Mouse (Mus musculus): Measurements from ENCODE around the gene Slc26a10.
A peak's percentile ranks its signal among the peaks of the same experiment; 100 is the strongest.
"Not testable (repeated sequence)": the region's sequence is repeated elsewhere in the genome, so short reads cannot be mapped to it uniquely, and the experiment has no call there.

The Slc26a10 gene

GRCm38 (mm10) chr10:127197505-127198110, 17.2 kb upstream of the Slc26a10 start:
- no peak for DNase-seq (ENCODE audit: low spot score)

GRCm38 (mm10) chr10:127197104-127197503, 16.7 kb upstream of the Slc26a10 start:
- no peak for DNase-seq (ENCODE audit: low spot score)

GRCm38 (mm10) chr10:127196392-127196791, 15.9 kb upstream of the Slc26a10 start:
- peak; percentile 78 for DNase-seq (ENCODE audit: low spot score)

DNA sequence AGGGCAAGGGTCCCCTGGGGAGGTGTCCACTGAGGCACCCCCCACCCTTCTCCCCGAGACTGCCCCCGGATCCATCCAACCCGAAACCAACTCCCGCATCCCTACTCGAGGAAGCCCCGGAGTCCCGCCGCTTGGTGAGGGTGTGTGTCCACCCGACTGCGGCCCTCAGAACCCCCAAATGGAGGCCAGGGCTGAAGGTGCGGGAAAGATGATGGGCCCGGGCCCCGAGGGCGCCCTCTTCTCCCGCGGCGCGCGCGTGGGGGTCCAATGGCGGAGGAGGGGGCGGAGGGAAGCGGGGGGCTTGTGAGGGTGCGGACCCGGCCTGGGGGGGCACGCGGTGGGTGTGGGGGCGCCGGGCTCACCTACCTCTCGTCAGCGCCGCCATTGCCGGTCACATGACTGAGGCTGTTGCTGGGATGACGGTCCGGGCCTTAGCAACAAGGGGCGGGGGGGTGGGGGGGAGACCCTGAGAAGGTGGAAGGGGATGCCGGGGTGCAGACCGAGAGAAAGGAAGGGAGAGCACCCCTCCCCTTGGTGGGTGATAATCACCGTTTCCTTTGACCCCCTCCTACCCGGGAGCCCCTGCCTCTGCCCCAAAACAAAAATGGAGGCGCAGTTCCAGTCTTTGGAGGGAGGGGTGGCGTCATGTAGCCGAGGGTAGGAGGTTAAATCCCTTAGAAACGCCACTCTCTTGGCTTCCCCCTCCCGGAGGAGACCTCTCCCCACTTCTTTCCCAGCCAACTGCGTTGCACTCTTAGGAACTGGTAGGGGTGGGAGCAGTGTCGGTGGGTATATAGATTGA, 15.1 kb upstream of the Slc26a10 start, which contains the start of gene Dtx3:
Gene Dtx3, minus strand, starts transcription at position 401 of the 802 bp plus-strand sequence.
- DNase-seq (ENCODE audit: low spot score): peak; percentile 68

DNA sequence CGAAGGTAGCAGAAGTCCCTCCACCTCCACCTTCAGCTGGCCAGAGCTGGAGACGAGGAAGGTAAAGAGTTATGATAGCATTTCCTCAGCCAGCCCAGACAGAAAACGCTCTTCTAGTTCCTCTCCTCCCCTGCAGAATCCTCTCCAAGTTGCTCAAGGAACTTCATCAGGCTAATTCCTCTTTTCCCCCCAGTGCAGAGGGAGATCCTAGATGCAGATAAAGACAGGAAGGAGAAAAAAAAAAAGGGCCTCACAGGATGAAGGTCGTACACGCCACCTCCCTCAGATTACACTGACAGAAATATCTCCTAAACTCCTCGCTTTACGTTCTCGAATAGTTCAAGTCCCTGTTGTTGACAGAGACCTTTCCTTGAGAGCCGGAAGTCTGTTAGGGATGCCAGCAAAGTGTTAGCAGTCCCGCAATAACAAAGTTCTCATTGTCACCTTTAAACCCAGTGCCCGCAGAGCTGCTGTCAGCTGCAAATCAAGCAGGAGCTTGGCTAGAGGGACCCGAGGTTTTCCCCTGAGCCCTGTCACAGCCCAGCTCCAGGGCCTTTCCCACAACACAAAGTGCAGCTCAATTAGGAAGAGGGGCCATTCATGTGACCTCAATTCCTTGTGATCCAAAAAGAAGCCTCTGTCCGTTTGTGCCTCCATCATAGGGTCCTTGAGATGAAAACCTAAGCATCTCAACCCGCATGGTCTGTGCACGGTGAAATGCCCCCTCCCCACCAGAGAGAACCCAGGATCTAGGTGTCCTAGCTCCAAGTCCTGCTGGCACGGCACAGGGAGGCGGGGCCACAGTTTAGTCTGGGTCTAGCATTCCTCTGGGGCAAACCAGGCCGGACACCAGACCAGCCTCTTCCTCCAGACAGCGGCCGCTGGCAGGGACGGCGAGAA, 14.2 kb upstream of the Slc26a10 start:
- DNase-seq (ENCODE audit: low spot score): peak; percentile 69

DNA sequence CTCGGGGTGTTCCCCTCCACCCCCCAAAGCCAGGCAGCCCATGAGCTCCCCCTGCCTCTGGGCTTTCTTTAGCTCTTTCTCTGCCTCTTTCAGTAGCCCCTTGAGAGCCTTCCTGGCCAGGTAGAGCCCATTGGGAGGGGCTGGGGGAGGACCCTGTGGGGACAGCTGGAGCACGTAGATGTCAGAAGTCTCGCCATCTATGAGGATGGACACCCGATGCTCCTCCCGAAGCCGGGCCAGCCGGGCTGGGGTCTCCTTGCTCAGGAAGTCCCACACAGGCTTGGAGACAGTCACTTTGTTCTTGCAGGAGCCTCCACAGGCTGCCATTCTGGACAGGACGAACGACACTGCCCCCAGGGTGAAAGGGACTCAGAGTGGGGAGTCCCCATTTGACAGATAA, 12.6 kb upstream of the Slc26a10 start:
- no peak for DNase-seq (ENCODE audit: low spot score)

- DNase-seq (ENCODE audit: low spot score): not testable (repeated sequence)
Observed at GRCm38 (mm10) chr10:127192057-127192328, 11.5 kb upstream of the Slc26a10 start.

DNA sequence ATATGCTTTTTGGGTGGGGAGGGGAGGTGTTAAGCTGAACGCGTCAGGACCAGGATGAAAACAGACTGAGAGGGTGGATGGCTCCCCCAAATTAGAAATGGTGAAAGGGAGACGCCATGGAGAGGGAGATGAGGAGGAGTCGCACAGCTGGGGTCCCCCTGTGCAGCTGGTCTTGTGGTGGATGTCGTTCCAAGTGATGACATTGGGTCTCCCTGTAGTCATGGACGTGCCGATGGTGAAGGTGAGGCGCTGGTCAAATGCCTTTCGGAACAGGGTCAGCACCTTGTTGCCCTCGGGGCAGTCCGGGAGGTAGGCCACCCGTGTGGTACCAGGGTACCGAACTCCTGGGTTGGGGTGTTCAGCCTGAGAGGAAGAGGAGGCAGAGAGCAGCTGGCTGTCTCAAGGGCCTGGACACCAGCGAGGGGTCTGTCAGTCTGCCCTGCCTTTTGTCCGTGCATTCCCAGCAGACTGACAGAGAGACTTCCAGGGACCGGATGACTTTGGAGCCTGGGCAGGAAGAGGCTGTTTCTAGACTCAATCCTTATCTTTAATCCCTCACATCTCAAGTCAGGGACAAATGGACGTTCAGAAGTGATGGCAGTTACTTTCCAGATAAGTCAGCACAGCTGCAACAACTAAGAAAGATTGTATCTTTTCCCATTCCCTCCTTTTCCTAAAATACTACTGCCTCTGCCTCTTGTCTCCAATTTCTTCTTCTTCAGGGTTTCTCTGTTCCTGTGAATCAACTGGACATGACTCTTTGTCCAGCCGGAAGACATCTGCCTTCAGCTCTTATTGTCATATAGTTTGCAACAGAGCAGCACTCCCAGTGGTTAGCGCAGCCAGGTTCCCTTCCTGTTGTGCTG, 11.0 kb upstream of the Slc26a10 start:
- DNase-seq (ENCODE audit: low spot score): no peak

DNA sequence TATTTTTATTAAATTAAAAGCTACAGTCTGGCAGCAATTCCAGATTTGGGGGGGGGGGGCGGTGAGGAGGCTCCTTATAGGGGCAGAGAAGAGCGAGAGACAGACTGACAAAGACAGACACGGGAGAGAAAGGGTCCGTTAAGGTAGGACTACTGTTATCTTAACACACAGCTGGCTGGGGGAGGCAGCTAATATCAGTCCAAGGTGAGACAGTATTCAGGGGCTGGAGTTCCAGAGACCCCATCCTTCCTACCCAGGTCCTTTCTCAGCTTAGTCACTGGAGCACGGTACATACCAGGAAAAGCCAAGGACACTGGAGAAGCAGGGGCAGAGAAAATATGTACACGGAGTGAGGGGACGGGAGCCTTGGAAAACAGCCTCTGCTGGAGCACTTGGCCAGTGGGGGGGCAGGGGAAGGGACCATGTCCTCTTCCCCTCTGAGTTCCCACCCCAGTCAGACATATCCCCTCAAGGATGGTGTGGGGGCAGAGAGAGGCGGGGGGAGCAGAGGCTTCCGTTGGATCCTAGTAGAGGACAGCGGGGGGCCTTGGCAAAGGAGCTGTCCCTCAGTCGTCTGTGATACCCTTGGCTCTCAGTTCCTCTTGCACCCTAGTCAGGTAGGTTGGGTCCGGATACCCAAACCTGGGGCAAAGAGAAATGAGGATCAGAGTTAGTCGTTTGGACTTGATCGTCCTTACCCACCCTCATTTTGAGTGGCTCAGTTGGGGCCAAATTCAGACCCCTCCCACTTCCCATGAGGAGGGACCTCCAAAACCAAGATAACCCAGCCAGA, 10.1 kb upstream of the Slc26a10 start:
- peak; percentile 31 for DNase-seq (ENCODE audit: low spot score)

GRCm38 (mm10) chr10:127189651-127190381, 9.4 kb upstream of the Slc26a10 start, which contains the start of gene Arhgef25:
Gene Arhgef25, minus strand, starts transcription at chr10:127190083.
- peak; percentile 72 for DNase-seq (ENCODE audit: low spot score)

DNA sequence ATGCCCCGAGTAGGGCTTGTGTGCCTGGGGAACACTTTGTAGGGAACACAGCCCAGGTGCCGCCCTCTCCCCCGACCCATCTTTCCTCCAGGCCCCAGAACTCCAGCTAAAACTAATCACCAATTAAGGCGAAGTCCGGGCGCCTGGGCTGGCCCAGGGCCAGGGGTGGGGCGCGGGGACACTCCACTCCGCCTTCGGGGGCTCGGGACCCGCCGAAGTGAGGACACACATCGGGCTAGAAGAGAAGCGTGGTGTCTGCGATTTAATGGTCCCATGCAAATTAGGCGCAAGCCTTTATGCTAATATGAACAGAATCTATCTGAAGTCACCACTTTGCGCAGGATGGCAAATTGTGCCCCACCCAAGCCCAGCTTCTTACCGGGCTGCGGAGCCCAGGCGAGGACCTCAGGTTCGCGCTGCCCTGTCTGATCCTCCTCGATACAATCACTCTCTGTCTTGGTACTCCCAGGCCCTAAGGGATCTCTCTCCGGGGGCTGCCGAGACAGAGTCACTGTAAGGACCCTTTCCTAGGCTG, 8.7 kb upstream of the Slc26a10 start:
- peak; percentile 69 for DNase-seq (ENCODE audit: low spot score)

- peak; percentile 90 for DNase-seq (ENCODE audit: low spot score)
Observed at GRCm38 (mm10) chr10:127188465-127189115, 8.1 kb upstream of the Slc26a10 start.

- DNase-seq (ENCODE audit: low spot score): peak; percentile 43
Observed at GRCm38 (mm10) chr10:127188079-127188453, 7.6 kb upstream of the Slc26a10 start.

DNA sequence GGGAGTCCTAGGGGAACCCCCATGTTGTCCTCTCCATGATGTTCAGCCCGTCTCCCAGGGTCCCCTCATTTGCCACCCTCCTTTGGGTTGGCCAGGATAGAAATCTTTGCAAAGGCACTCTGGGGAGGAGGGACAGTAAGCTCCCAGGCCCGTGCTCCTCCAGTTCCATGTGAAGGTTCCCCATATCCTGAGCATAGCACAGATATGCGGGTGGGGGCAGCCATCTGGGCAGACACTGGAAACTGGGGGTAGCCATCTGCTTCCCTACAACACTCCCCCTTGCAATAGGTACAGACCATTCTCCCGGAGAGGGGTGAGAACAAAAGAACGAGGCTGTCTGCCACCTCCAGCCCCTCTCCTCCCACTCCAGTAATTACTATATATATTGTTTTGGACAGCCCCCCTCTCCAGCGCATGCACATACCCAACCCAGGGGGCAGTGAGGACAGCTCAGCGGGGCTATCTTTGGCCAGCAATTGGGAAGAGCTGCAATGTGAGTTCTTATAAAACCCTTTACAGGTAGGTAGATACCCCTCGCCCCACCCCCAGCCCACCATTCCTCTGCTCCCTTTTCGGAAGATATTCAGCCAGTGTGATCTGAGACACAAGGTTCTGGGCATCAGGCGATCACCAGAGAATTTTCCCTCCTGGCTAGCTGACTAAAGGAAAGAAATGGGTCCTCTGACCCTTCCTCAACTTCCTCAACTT, 7.1 kb upstream of the Slc26a10 start:
- peak; percentile 26 for DNase-seq (ENCODE audit: low spot score)

GRCm38 (mm10) chr10:127186451-127186850, 6.0 kb upstream of the Slc26a10 start:
- DNase-seq (ENCODE audit: low spot score): no peak

- DNase-seq (ENCODE audit: low spot score): no peak
Observed at GRCm38 (mm10) chr10:127185506-127185905, 5.1 kb upstream of the Slc26a10 start.

DNA sequence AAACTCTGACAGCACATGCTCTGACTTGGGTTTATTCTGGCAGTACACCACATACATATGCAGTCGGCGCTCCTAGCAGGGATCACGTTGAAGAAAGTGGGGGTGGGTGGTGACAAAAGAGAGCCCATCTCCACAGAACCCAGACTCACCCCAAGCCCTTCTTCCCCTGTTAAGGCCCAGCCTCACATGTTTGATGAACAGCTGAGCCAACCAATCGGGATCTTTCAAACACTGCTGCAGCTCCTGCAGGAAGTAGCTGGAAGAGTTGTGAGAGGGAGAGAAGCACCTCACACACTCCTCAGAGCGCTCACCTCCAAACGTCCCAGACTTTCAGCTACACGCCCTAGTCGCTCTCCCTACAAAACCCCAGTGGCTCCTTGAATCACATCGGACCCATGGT, 4.7 kb upstream of the Slc26a10 start:
- no peak for DNase-seq (ENCODE audit: low spot score)

DNA sequence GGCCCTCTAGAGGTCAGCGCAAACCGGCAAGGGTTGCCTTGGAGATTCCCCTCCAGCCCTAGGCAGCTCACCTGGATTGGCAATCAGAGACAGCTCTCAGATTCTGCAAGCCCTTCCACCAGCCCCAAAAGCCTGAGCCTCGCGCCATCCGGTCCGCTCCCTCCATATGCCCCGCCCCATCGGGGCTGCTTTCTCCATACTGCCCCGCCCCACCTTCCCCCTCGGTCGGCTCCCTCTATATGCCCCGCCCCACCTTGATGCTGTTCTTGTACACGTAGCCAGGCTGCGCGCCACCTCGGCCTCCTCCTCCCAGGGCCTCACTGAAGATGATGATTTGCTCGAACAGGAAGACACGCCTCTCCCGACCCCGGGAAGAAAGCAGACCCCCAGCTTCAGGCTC, 3.3 kb upstream of the Slc26a10 start:
- peak; percentile 48 for DNase-seq (ENCODE audit: low spot score)

DNA sequence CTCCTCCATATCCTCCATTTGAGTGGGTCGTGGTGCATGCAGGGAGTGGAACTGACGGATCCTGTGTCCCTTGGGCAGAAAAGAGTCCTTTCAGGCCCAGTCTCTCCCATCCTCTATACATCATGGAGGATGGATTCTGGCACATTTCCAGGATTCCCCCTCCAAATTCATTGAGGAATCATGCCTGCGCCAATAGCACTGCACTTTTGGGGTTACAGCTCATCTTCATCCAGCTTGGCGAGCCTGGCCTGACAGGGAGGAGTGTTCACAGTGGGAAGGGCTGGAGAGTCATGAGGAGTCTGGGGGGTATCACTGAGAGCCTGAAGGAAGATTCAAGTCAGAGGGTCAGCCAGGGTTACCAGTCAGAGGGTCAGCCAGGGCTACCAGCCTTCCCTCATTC, 2.2 kb upstream of the Slc26a10 start:
- no peak for DNase-seq (ENCODE audit: low spot score)

All from embryo, embryonic 10.5 days (tissue).